Mouse (Mus musculus) lung, postnatal 0 days (tissue): ENCODE measurements around the gene Agbl1.

ENCODE experiments used
- CTCF ChIP-seq: IDR thresholded peaks from 2 replicates; pipeline ENCODE4 v1.5.1; 2016; ENCODE audit warnings: antibody characterized with exemption, mild to moderate bottlenecking
- EP300 ChIP-seq: IDR thresholded peaks from 2 replicates; pipeline ENCODE4 v1.6.1; 2016; ENCODE audit warnings: antibody characterized with exemption, mild to moderate bottlenecking, control low read depth

DNA sequence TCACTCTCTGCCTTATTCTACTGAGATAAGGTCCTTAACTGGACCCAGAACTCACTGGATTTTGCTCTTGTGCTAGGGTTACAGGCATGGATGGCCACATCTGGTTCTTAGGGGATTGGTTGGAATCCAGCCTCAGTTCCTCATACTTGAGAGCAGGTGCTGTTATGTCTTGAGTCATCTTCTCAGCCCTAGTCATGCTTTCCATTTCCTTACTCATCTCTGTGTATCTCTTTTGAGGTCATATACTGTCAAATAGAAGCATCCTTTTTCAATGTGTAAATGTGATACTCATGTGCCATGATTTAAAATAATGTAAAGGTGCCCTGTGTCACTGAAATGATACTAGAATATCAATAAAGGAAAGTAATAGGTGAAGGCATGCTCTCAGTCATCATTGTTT is 705.5 kb downstream of the Agbl1 start:
- TF ChIP-seq EP300 = no peak
- TF ChIP-seq CTCF = no peak
